Mouse (Mus musculus): ENCODE measurements around the gene Clcnka. TPM values are rescaled to one million over a fixed set of nuclear protein-coding genes. Genes with fewer than 3 reads are reported as not detected.

Clcnka gene
- polyA plus RNA-seq, 1 experiment from 2014 or later = not detected

DNA sequence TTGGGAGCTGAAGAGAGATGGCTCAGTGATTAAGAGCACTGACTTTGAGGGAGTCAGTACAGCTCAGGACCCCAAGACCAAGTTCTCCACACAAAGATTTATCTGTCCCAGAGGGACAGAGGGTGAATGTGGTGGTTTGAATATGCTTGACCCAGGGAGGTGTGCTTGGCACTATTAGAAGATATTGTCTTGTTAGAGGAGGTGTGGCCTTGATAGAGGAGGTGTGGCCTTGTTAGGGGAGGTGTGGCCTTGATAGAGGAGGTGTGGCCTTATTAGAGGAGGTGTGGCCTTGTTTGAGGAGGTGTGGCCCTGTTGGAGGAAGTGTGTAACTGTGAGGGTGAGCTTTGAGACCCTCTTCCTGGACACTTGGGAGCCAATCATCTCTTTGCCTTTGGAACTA lies 40.7 kb downstream of the Clcnka start:
- H3K4me1 ChIP-seq (replicated peaks; ENCODE audit: control insufficient read depth, insufficient read depth, low read length) = 0 out of 2 replicates have a peak, but pooled peaks cover 8% of the 10 kb centered on the region
- H3K27me3 ChIP-seq (replicated peaks; ENCODE audit: control insufficient read depth, insufficient read depth, low read length) = no peaks in the 10 kb centered on the region
- no peak overlapping the region for H3K9ac ChIP-seq (ENCODE audit: low read depth, low read length)
- no peaks in the 10 kb centered on the region for H3K9me3 ChIP-seq (ENCODE audit: control insufficient read depth)
- TF ChIP-seq CTCF (IDR thresholded peaks at IDR 0.05; ENCODE audit: low read depth) = no peak
- H3K4me2 ChIP-seq (replicated peaks; ENCODE audit: low read depth) = no peak overlapping the region
- no peaks in the 10 kb centered on the region for H3K36me3 ChIP-seq (ENCODE audit: control insufficient read depth, insufficient read depth)
- H3K27ac ChIP-seq (ENCODE audit: low read depth, low read length) = no peak overlapping the region
- no peak for ATAC-seq
- no peak overlapping the region for H3K4me3 ChIP-seq (ENCODE audit: low read depth, low read length)

- 36% methylated on average over 8 of the region's 8 CpGs for WGBS
- no peaks in the 10 kb centered on the region for H3K27me3 ChIP-seq (replicated peaks; ENCODE audit: control insufficient read depth, insufficient read depth, low read length)
- H3K27ac ChIP-seq (ENCODE audit: low read depth, low read length) = peak overlapping the region; percentile 3; the same call in 1 of the 2 replicates
- H3K4me2 ChIP-seq (replicated peaks; ENCODE audit: low read depth) = no peak overlapping the region
- 0 out of 2 replicates have a peak, but pooled peaks cover 8% of the 10 kb centered on the region for H3K4me1 ChIP-seq (replicated peaks; ENCODE audit: control insufficient read depth, insufficient read depth, low read length)
- no peaks in the 10 kb centered on the region for H3K9me3 ChIP-seq (ENCODE audit: control insufficient read depth)
- peak; percentile 55 for ATAC-seq
- no peaks in the 10 kb centered on the region for H3K36me3 ChIP-seq (ENCODE audit: control insufficient read depth, insufficient read depth)
- TF ChIP-seq CTCF (IDR thresholded peaks at IDR 0.05; ENCODE audit: low read depth) = 0 out of 2 replicates have a peak, but pooled peaks have one; percentile 15
- no peak overlapping the region for H3K9ac ChIP-seq (ENCODE audit: low read depth, low read length)
- H3K4me3 ChIP-seq (ENCODE audit: low read depth, low read length) = no peak overlapping the region
Observed at GRCm38 (mm10) chr4:141353868-141354267, 44.7 kb downstream of the Clcnka start.

DNA sequence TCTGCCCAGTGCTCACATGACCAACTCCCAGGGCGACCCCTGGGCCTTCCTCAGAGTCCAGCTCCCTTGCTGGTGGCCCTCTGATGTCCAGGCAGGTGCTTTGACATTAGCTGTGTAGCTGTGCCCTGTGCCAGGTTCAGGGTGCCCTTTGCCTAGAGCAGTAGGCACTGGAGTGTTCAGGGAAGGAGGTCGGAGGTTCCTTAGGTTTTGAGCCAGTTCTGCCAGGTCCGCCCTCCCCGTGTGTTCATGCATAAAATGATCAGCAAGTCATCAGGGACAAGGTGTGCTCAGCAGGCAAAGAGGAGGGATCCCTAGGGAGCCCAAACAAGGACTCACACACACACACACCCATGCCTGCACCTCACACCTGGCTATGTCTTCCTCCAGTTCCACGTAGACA lies 45.5 kb downstream of the Clcnka start:
- Histone ChIP-seq H3K9me3 (ENCODE audit: control insufficient read depth) (no peaks in the 10 kb centered on the region), H3K27ac (ENCODE audit: low read depth, low read length) (no peak overlapping the region)

DNA sequence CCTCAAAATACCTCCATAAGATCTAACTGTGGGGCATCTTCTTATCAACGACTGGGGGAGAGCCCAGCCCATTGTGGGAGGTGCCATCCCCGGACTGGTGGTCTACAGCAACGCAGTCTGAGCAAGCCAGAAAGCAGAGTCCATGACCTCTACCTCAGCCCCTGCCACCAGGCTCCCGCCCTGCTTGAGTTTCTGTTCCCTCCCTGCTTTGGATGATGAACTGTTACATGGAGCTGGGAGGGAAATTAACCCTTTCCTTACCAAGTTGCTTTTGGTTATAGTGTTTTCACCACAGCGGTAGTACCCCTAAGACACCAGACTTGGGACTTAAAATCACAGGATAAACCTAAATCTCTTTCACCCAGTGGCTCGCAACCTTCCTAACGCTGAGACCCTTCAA lies 46.6 kb downstream of the Clcnka start:
- Histone ChIP-seq H3K4me3 (ENCODE audit: low read depth, low read length) (no peak overlapping the region), H3K9ac (ENCODE audit: low read depth, low read length) (no peak overlapping the region)
- 49% methylated on average over 7 of the region's 7 CpGs for whole genome bisulfite sequencing

More for the DNA sequence above, 45.5 kb downstream of the Clcnka start:
- Histone ChIP-seq H3K4me1 (replicated peaks; ENCODE audit: control insufficient read depth, insufficient read depth, low read length) (peaks cover 11% of the 10 kb centered on the region), H3K27me3 (replicated peaks; ENCODE audit: control insufficient read depth, insufficient read depth, low read length) (no peaks in the 10 kb centered on the region), H3K4me2 (replicated peaks; ENCODE audit: low read depth) (no peak overlapping the region), H3K4me3 (ENCODE audit: low read depth, low read length) (no peak overlapping the region), H3K36me3 (ENCODE audit: control insufficient read depth, insufficient read depth) (no peaks in the 10 kb centered on the region), H3K9ac (ENCODE audit: low read depth, low read length) (no peak overlapping the region)
- 86% methylated on average over 5 of the region's 5 CpGs for WGBS
- ATAC-seq = no peak
- no peak for TF ChIP-seq CTCF (IDR thresholded peaks at IDR 0.05; ENCODE audit: low read depth)

GRCm38 (mm10) chr4:141350015-141350414 lies 48.5 kb downstream of the Clcnka start:
- no peaks in the 10 kb centered on the region for H3K9me3 ChIP-seq (ENCODE audit: control insufficient read depth)
- peaks cover 14% of the 10 kb centered on the region for H3K4me1 ChIP-seq (replicated peaks; ENCODE audit: control insufficient read depth, insufficient read depth, low read length)
- H3K4me3 ChIP-seq (ENCODE audit: low read depth, low read length) = no peak overlapping the region
- H3K4me2 ChIP-seq (replicated peaks; ENCODE audit: low read depth) = no peak overlapping the region
- 71% methylated on average over 12 of the region's 12 CpGs for WGBS
- no peaks in the 10 kb centered on the region for H3K36me3 ChIP-seq (ENCODE audit: control insufficient read depth, insufficient read depth)
- no peak overlapping the region for H3K27ac ChIP-seq (ENCODE audit: low read depth, low read length)
- TF ChIP-seq CTCF (IDR thresholded peaks at IDR 0.05; ENCODE audit: low read depth) = no peak
- no peaks in the 10 kb centered on the region for H3K27me3 ChIP-seq (replicated peaks; ENCODE audit: control insufficient read depth, insufficient read depth, low read length)
- ATAC-seq = no peak
- no peak overlapping the region for H3K9ac ChIP-seq (ENCODE audit: low read depth, low read length)

More for the DNA sequence above, 46.6 kb downstream of the Clcnka start:
- no peak overlapping the region for H3K4me2 ChIP-seq (replicated peaks; ENCODE audit: low read depth)
- no peaks in the 10 kb centered on the region for H3K36me3 ChIP-seq (ENCODE audit: control insufficient read depth, insufficient read depth)
- no peaks in the 10 kb centered on the region for H3K9me3 ChIP-seq (ENCODE audit: control insufficient read depth)
- TF ChIP-seq CTCF (IDR thresholded peaks at IDR 0.05; ENCODE audit: low read depth) = no peak
- H3K27me3 ChIP-seq (replicated peaks; ENCODE audit: control insufficient read depth, insufficient read depth, low read length) = no peaks in the 10 kb centered on the region
- no peak for ATAC-seq
- H3K27ac ChIP-seq (ENCODE audit: low read depth, low read length) = no peak overlapping the region
- peaks cover 14% of the 10 kb centered on the region for H3K4me1 ChIP-seq (replicated peaks; ENCODE audit: control insufficient read depth, insufficient read depth, low read length)

DNA sequence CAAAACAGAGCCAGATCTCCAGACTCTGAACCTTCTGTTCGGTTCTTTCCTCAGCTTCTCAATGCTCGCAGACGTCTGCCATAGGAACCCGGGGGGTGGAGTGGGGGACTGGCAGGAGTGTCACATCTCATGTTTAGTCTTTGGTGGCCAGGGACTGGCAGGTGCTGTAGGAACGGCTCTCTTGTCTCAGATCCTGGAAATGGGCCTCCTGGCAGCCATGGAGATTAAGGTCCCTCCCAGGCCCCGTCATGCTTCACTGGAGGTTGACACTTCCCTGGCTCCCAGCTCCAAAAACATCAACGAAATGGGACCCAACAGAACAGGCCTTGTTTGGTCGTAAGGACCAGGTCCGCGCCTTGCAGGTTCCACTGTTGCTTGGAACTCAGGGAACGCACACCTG lies 49.9 kb downstream of the Clcnka start:
- Histone ChIP-seq H3K27ac (ENCODE audit: low read depth, low read length) (no peak overlapping the region), H3K36me3 (ENCODE audit: control insufficient read depth, insufficient read depth) (no peaks in the 10 kb centered on the region), H3K4me3 (ENCODE audit: low read depth, low read length) (no peak overlapping the region), H3K4me2 (replicated peaks; ENCODE audit: low read depth) (no peak overlapping the region), H3K9ac (ENCODE audit: low read depth, low read length) (no peak overlapping the region), H3K4me1 (replicated peaks; ENCODE audit: control insufficient read depth, insufficient read depth, low read length) (peaks cover 11% of the 10 kb centered on the region), H3K27me3 (replicated peaks; ENCODE audit: control insufficient read depth, insufficient read depth, low read length) (no peaks in the 10 kb centered on the region), H3K9me3 (ENCODE audit: control insufficient read depth) (no peaks in the 10 kb centered on the region)
- ATAC-seq = no peak
- WGBS = 80% methylated on average over 11 of the region's 11 CpGs
- TF ChIP-seq CTCF (IDR thresholded peaks at IDR 0.05; ENCODE audit: low read depth) = no peak

DNA sequence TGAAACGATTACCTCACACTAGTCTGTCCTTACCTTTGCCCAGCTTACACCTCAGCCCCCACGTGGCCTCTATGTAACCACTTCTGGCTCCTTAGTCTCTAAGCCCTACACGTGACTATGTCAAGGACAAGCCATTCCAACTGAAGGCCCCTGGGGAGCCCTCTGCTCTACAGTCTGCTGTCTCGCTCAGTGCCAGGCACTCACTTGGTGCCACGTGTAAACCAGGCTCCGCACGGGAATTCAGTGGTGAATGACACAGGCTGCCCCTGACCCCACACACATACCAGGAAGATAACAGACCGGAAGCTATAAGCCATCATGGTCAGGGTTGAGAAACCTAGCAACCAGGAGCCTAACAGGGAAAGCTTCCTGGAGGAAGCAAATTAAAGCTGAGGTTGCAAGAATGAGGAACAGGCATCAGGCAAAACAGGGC lies 51.1 kb downstream of the Clcnka start:
- Histone ChIP-seq H3K9ac (ENCODE audit: low read depth, low read length) (no peak overlapping the region), H3K27me3 (replicated peaks; ENCODE audit: control insufficient read depth, insufficient read depth, low read length) (no peaks in the 10 kb centered on the region), H3K9me3 (ENCODE audit: control insufficient read depth) (no peaks in the 10 kb centered on the region), H3K4me2 (replicated peaks; ENCODE audit: low read depth) (no peak overlapping the region), H3K36me3 (ENCODE audit: control insufficient read depth, insufficient read depth) (no peaks in the 10 kb centered on the region), H3K4me1 (replicated peaks; ENCODE audit: control insufficient read depth, insufficient read depth, low read length) (peaks cover 5% of the 10 kb centered on the region), H3K27ac (ENCODE audit: low read depth, low read length) (peak overlapping the region; percentile 77; the same call in 1 of the 2 replicates), H3K4me3 (ENCODE audit: low read depth, low read length) (no peak overlapping the region)
- TF ChIP-seq CTCF (IDR thresholded peaks at IDR 0.05; ENCODE audit: low read depth) = no peak
- WGBS = 20% methylated on average over 8 of the region's 8 CpGs
- ATAC-seq = peak; percentile 94
